Mouse (Mus musculus): ENCODE results near the gene A330070K13Rik.

The A330070K13Rik gene

GRCm38 (mm10) chr5:130329889-130330288 lies 54.5 kb downstream of the A330070K13Rik start:
- no peak for DNase-seq
